Mouse (Mus musculus) left cerebral cortex, postnatal 36 days (tissue): Measurements from ENCODE around the gene Amy2a4. TPM values are rescaled to one million over a fixed set of nuclear protein-coding genes. Genes with fewer than 3 reads are reported as not detected.
"Not testable (repeated sequence)": the region's sequence is repeated elsewhere in the genome, so short reads cannot be mapped to it uniquely, and the experiment has no call there.

Experiments
- DNase-seq, 2 experiments: peaks; one replicate each; pipeline ENCODE4 v3.0.0; 2021 to 2022; ENCODE audit warnings: low spot score in 2 of 2, mixed read lengths in 1 of 2
- intact Hi-C: fragments of 180-260 bp; cut with DNase I; formaldehyde crosslinking; loops from one replicate; pipeline ENCODE4 v1.15.1; 2025
- total RNA-seq, 2 experiments: library from RNA; stranded (reverse); gene quantifications; 2 replicates each; pipeline ENCODE4 v1.2.3; 2021

Amy2a4 gene
- total RNA-seq, result not detected

GRCm38 (mm10) chr3:113291349-113291748 is at the start of gene Amy2a4:
Amy2a4 (minus strand) TSS chr3:113291449.
- intact Hi-C loops, DNase-seq: not testable (repeated sequence)

- DNase-seq, intact Hi-C loops: not testable (repeated sequence)
Measured at GRCm38 (mm10) chr3:113323952-113324351, 32.7 kb upstream of the Amy2a4 start, which contains the start of gene Amy2a3. Amy2a3 (minus strand) TSS chr3:113324052.

DNA sequence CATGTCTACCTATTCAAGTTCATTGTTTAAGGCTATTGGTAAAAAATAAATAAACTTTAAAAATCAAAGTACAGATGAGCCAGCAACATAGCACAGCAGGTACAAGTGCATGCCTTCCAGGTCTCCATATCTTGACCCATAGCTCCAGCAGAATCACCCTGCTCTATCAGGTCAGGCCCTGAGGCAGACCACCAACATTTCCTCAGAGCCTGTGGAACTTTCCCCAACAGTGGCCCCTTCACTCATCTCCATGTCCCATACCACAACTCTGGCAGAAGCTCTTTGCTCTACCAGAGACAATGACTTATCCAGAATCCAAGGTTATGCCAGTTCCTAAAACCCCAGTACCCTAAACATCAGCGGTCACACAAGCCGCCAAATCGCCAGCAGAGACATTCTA is 21.7 kb upstream of the Amy2a4 start:
- intact Hi-C loops, DNase-seq: not testable (repeated sequence)

DNA sequence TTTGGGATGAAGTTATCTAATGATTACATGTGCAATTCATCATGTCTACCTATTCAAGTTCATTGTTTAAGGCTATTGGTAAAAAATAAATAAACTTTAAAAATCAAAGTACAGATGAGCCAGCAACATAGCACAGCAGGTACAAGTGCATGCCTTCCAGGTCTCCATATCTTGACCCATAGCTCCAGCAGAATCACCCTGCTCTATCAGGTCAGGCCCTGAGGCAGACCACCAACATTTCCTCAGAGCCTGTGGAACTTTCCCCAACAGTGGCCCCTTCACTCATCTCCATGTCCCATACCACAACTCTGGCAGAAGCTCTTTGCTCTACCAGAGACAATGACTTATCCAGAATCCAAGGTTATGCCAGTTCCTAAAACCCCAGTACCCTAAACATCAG is 11.0 kb downstream of the Amy2a4 start:
- DNase-seq, intact Hi-C loops: not testable (repeated sequence)

GRCm38 (mm10) chr3:113279586-113279985 is 11.7 kb downstream of the Amy2a4 start:
- intact Hi-C loops, result not testable (repeated sequence)

DNA sequence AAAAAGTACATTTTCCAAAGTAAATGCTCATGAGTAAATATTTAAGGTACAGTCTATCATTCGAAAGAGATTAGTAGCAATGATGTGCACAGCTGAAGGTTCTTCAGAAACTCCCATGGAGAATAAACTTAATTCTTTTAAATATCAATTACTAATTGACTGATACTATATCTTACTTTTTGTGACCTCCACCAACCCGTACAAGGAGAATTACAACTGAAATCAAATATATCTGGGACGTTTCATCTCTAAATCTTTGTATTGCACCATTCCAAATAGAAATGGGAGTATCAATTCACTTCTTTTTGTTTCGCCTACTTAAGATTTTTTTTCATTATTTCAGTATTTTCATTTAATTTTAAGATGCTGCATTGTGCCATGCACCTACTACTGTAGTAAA is 32.5 kb downstream of the Amy2a4 start, which contains the start of gene Amy2a5:
Gene Amy2a5, minus strand, starts transcription at position 101 of the 400 bp plus-strand sequence.
- intact Hi-C loops, DNase-seq: not testable (repeated sequence)

More at GRCm38 (mm10) chr3:113279586-113279985, 11.7 kb downstream of the Amy2a4 start:
- not testable (repeated sequence) for DNase-seq

Other genes with a start within 250 kb of the Amy2a4 start
- under 1 TPM in 1 of 2 experiments, not detected in 1; 0.14 TPM for gene Amy2a5, start 32.6 kb downstream of the Amy2a4 start, total RNA-seq
- not detected for gene Amy2a3, start 32.6 kb upstream of the Amy2a4 start, total RNA-seq
- not detected for gene Amy2a2, start 65.2 kb upstream of the Amy2a4 start, total RNA-seq
- gene Amy2a1, start 241.0 kb upstream of the Amy2a4 start, total RNA-seq, result not detected